Mouse (Mus musculus): Measurements from ENCODE around the gene Cdkn2c. TPM values are rescaled to one million over a fixed set of nuclear protein-coding genes. Genes with fewer than 3 reads are reported as not detected.
"Not testable (repeated sequence)": the region's sequence is repeated elsewhere in the genome, so short reads cannot be mapped to it uniquely, and the experiment has no call there.

Gene Cdkn2c
- total RNA-seq (2021) = 1 to 10 TPM; 3.1 to 5.7 TPM
- long read RNA-seq, experiment 1, transcript Cdkn2c-201 (2 exons, 1,106 nt) = major isoform, 7 of 11 reads
- long read RNA-seq, experiment 1, partial matches to known transcripts = 1 of 11 reads
- long read RNA-seq, experiment 1, other reads (novel, unspliced or antisense) = 0 of 11 reads
- long read RNA-seq, experiment 2, transcript Cdkn2c-202 (3 exons, 2,471 nt) = major isoform, 8 of 10 reads
- long read RNA-seq, experiment 2, partial matches to known transcripts = 0 of 10 reads
- long read RNA-seq, experiment 2, other reads (novel, unspliced or antisense) = 0 of 10 reads

DNA sequence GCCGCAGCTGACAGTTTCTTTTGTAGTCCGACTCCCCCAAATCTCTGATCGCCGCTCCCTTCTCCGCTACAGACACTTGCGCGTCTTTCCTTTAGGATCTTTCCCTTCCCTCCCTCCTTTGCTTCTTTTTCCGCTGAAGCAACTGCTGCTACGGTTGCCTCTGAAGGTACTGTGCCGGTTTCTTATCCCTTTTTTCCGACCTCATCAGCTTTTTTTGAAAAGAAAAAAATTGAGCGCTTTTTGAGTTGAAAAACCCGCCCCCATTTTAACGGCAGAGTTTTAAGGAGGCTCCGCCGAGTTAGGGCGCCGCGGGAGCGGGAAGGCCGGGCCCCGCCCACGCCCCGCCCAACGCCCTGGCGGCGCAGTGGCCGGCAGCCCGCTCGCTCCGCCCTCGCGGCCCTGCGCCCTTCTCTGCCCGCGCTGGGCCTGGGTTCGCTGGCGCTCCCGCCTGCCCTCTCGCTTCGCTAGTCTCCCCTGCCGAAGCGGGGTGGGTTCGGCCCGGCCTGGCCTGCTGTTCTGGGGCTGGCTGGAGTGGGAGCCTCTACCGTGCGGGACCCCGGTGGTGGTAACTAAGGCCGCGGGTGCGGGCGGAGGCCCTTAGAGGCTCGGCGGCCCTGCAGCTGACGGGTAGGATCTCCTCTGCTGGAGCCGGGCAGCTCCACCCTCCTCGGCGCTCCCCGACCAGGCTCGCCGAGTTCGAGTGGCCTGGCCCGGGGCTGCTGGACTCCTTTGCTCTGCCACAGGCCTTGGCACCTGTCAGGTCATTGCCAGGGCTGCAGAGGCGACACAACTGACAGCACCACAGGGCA is at the start of gene Cdkn2c:
TSS of gene Cdkn2c (minus strand) at position 729 of the 809 bp plus-strand sequence.
- DNase-seq (ENCODE audit: low spot score in 2 of 2) = peak; percentile 51 to 62
- intact Hi-C loops (cut with DNase I) = no loop called here

DNA sequence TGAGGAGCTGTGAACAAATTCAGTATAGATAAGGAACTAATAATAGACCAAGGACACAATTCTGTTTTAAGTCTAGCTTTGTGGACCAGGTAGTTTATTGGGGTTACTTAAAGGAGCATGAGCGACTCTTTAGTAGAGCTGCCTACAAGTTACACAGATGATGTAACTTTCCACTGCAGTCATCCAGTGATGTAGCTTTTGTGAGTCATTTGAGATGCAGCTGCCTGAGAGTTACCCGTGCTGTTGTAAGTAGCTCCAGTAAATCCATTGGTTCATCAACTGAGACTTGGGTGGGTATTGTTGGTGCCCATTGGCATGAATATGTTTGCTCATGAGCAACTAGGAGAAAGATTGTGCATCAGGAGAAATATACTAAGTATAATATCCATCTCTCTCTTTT is 38.4 kb upstream of the Cdkn2c start:
- DNase-seq (ENCODE audit: low spot score in 2 of 2) = no peak
- intact Hi-C loops (cut with DNase I) = loop anchor here (10.0 kb wide), 2 partner anchors 131 to 201 kb away; no protein-coding TSS in a partner anchor

DNA sequence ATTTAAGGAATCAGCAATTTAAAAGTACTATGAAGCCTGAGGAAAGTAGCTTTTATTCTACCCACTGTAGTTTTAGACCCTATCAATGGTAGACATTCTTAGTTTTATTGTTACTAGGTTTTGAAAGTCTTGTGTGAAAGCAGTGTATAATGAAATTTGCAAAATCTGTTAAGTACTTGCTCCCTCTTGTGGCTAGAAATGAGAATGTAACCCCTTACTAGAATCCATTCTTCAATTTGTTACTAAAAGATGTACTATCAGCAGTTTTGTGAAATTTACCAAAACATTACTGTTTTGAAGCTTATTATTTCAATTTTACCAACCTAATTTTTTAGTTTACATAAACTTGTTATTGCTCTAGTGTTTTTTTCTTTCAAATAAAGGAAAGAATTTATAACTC is 36.6 kb upstream of the Cdkn2c start:
- peak; percentile 31 to 67 for DNase-seq (ENCODE audit: low spot score in 2 of 2)
- intact Hi-C loops (cut with DNase I) = loop anchor here (10.0 kb wide), 2 partner anchors 129 to 199 kb away; no protein-coding TSS in a partner anchor

DNA sequence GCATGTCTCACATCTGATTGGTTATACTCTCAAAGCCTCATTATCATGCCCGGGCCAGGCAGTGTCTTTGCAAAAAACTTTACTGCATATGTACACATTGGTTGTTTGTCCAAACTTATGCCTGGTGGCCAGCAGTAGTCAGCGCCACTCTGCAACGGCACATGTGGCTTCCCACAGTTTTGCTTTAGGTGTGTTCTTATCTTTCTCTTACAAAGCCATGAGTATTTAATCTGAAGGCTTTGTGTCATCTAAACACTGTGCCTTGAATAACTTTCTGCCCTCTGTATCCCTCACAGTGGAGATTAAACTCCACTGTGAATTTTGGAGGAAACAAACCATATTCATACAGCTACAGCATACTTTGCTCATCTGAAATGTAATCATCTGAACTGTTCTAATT is 33.7 kb upstream of the Cdkn2c start:
- intact Hi-C loops (cut with DNase I) = loop anchor here (10.0 kb wide), 2 partner anchors 126 to 196 kb away; no protein-coding TSS in a partner anchor
- DNase-seq (ENCODE audit: low spot score in 2 of 2) = not testable (repeated sequence)

DNA sequence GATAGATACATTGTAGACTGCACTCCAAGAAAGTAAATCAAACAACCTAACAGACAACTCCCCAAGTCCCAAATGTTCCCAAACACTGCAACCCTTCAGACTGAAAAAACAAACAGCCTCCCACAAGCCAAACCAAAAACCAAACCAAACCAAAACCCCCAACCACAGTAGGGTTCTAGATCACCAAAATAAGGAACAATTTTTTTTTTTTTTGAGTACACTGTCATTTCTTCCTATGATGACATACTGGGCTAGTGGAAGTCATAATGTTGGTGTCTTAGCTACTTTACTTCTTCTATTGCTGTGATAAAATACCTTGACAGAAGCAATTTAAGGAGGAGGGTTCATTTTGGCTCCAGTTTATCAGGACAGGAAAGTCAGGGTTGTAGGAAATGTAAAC is 25.7 kb upstream of the Cdkn2c start:
- DNase-seq (ENCODE audit: low spot score in 2 of 2) = no peak
- intact Hi-C loops (cut with DNase I) = no loop called here

DNA sequence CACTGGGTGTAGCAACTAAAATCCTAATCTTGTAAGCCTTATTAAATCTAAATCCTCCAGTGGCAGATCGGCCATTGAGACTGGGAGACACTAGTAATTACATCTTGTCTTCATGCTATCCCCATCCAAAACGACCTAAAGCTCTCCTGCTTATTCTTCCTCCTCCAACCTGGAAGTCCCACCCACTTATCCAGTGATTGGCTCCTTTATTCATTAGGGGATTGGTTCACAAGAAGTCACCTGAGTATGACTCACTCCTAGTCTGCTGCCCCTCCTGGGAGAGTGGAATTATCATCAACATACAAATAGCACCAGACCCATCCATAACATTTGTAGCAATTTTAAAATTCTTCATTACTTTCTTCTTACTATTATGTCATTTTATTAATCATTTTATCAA is 16.6 kb upstream of the Cdkn2c start:
- DNase-seq (ENCODE audit: low spot score in 2 of 2) = no peak
- intact Hi-C loops (cut with DNase I) = no loop called here

DNA sequence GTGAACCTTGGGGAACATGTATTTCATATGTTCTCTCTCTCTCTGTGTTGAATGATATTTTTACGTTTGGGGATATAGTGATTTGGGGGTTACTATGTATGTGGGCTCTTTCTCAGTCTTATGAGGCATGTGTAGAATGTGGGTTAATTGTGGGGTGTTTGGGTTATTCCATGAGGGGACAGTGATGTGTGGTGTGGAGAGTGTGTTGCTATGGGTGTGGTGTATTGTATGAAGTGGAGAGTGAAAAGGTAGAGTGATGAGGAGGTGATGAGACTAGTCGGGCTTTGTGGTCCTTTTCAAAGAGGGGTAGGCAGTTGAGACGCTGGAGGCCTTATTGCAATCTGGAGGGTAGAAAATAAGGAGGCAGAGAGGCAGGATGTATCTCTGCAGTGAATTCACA is 10.2 kb upstream of the Cdkn2c start:
- DNase-seq (ENCODE audit: low spot score in 2 of 2) = no peak
- intact Hi-C loops (cut with DNase I) = no loop called here

DNA sequence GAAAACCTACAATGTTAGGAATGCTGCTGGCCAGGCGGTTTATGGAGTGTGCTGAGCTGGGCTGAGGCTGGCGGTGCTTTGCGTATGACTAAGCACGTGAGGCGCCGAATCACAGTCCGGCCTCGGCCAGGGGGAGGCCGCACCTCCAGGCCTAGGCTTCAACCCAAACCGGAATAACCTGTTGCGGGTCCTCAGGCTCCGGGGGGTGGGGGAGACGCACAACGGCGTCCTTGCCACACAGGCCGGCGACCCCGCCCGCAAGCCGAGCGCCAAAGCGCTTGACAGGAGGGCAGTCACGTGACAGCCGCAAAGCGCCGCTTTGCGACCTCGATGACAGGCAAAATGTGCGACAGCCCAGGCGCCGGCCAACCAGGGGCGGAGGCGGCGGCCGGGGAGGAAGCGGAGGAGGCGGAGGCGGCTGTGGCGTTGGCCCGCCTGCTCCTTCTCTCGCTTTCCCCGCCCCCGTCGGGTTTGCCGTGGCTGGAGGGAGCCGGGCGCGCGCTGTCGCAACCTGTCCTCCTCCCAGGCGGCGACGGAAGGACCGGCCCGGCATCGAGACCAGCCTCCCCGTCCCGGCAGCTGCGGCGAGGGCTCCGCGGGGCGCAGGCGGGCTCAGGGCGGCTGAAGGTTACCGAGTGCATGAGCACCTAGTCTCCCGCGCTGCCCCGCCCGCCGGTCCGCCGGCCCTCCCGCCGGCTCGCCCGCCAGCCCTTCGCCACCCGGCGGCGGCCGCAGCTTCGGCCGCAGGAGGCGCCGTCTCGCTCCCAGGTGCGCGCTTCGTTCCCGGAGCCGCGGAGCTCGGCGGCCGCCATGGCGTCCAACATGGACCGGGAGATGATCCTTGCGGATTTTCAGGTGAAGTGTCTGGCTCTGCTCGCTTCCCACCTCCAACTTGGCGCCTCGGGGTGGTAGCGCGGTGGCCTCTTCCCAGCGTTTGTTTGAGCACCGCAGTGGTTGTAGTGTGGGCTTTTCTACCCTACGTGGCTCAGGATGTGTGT is 9.5 kb upstream of the Cdkn2c start, which contains the start of gene Faf1:
TSS of gene Faf1 (plus strand) at position 371 of the 998 bp plus-strand sequence.
- DNase-seq (ENCODE audit: low spot score in 2 of 2) = peak; percentile 97
- intact Hi-C loops (cut with DNase I) = no loop called here

DNA sequence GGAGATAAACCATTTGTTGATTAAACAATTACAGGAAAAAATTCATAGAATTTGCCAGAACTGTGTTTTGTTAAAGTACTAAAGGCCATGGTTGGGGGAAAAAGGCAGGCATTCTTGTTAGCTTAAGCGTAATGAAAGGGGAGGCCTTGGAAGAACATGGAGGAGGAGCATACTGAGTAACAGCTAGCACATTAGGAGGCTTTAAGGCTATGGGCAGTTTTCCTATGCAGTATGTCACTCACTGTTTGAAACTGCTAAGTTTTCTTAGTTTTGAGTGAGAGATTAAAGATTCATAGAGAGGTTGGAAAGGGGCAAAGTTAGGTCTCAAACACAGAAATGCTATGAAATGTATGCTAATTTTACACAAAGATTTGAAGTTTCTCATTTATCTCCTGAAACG is 7.1 kb upstream of the Cdkn2c start:
- intact Hi-C loops (cut with DNase I) = no loop called here
- no peak for DNase-seq (ENCODE audit: low spot score in 2 of 2)

DNA sequence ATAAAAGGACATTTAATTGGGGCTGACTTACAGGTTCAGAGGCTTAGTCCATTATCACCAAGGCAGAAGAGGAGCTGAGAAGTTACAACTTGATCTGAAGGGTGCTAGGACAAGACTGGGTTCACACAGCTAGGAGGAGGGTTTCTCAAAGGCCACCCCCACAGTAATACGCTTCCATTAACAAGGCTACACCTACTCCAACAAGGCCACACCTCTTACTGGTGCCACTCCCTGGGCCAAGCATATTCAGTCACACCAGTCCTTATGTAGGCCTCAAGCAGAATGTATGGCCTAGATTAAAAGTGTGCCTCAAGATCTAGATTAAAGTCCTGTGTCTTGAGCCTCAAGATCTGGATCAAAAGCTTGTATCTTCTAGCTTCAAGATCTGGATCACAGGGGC is 5.0 kb upstream of the Cdkn2c start:
- intact Hi-C loops (cut with DNase I) = no loop called here
- DNase-seq (ENCODE audit: low spot score in 2 of 2) = no peak

DNA sequence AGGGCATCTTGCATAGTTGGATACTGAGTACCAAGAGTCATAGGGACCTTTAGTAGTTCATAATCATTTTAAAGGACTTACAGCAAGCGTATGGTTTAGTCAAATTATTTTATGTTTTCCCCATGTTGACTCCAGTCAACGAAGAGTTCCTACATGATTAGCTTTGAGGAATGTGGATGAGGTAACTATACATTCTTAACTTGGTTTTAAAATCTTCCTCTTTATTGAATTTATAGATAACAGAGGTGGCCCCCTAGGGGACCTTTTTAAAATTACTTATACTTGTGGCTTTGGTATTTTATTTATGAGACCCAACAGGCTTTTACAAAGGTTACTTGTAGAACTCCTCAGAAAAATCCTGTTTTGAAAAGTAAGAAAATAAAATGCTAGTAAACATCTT is 3.2 kb upstream of the Cdkn2c start:
- no peak for DNase-seq (ENCODE audit: low spot score in 2 of 2)
- intact Hi-C loops (cut with DNase I) = no loop called here

DNA sequence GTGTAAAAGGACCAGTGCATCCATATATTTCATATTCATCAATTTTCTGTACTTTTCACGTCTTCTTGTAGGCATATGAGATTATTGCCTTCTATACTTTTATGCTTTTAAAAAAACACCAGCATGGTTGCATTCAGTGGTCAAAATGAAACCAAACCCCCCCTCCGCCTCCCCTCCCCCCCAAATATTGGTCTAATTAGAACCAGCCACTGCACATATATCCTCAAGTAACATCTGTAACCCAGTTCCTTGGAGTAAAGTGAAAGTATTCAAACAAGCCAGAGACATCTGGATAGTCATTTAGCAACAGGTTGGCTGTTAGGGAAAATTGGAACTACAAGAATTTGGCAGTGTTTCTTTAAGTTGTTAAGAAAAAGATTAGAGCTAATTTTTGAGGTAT is 529 bp upstream of the Cdkn2c start:
- intact Hi-C loops (cut with DNase I) = no loop called here
- DNase-seq (ENCODE audit: low spot score in 2 of 2) = no peak

DNA sequence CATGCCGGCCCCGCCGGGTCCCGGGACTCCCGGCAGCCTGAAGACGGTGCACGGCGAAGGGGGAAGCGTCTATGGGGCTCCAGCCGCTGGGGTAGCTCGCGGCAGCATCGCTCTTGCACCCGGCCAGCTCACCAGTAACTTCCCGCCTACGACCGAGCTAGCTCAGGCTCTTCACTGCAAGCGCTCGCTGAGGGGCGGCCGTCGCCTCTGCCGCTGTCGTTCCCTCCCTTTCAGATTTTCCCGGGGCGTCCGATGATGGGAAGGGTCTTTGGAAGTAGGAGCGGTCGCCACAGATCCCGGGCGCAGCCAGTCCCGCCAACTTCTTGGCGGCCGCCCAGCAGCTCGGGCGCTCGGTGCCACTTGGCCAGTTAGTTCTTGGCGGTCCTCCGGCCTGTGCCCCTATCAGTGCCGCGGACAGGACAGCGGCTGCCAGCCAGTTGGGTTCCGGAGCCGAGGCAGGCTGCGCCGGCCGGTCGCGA is 968 bp downstream of the Cdkn2c start:
- DNase-seq (ENCODE audit: low spot score in 2 of 2) = peak in 1 of 2 experiments; percentile 46
- intact Hi-C loops (cut with DNase I) = no loop called here

DNA sequence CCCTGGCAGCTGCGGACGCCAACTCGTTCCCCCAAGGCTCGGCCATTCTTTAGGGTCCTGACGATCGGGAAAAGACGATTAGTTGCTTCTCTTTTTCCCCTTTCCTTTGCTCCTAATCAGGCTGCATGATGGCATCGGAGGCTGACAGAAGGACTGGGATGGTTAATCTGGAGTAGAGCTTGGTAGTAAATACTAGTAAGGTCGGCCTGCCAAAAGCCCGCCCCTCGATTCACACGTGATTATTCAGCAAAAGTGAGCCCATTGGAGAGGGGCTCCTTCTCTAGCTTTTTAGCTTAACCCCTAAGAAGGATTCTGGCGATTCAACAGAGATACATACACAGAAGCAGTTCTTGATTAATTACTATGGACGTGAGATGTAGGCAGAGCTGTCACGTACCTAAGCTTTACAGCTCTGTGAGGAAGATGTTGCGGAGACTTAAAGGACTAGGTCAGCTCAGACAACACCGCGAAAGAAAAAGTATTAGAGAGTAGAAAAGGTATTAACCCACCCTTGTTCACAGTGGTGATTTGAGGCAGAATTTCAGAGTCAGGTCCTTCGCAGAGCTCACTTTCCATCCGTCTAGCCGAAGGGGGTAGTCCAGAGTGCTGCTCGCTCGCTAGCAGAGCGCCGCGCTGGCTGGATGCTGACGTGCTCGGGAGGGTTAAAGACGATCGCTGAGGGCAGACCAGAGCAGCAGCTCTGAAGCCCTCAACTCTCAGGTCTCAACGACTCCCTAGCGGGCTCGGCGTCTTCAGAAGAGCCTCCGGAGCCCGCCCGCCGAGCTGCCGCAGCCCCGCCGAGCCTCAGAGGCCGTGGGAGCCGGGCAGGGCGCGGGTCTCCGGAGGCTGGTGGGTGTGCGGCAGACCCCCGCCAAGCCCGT is 1.6 kb downstream of the Cdkn2c start:
- intact Hi-C loops (cut with DNase I) = no loop called here
- DNase-seq (ENCODE audit: low spot score in 2 of 2) = peak; percentile 37 to 55

DNA sequence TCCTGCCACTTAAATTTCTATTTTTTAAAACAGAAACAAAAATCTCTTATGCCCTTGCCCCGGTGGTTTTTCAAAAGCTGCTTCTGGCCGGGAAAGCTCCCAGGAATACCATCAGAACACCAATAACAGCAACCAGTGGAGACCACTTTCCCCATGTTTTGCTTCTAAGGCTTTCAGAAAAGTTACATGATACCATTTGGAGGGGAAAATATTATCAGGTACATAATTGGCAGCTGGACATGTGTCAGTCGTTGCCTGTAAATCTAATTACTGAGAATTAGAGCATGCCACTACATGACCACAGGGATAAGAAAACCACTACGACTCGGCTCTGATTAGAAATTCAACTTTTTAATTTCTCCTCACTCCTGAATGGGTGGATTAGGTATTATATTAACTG is 2.9 kb downstream of the Cdkn2c start:
- DNase-seq (ENCODE audit: low spot score in 2 of 2) = no peak
- intact Hi-C loops (cut with DNase I) = no loop called here

DNA sequence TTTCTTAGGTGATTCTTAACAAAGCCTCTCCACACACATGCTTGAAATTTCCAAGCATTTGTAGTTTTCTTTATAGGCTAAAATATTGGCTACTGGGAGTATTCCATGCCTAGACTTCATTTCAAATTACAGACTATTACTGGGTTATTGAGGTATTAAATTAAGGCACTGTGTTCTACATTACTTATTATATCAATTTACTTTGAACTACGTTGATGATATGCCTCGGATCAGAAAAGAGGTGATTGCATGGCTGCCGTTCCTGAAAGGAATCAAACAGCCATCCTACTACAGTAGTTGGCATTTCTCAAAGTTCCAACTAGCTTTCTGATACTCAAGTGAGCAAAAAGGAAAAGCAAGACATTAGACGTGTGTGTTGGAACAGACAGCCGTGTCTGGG is 4.7 kb downstream of the Cdkn2c start:
- DNase-seq (ENCODE audit: low spot score in 2 of 2) = no peak
- intact Hi-C loops (cut with DNase I) = no loop called here

DNA sequence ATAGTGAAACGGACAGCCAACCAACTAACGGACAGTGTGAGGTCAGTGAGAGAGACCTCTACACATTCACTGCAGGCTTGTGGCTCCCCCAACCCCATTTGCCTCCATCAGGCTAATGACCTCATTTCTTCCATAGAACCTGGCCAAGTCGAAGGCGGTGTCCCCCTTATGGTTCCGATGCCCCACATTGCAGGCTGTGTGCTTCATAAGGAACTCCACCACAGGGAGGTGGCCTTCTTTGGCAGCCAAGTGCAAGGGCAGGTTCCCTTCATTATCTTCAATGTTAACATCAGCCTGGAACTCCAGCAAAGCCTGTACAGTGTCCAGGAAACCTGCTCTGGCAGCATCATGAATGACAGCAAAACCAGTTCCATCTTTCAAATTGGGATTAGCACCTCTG is 5.8 kb downstream of the Cdkn2c start:
- intact Hi-C loops (cut with DNase I) = no loop called here
- DNase-seq (ENCODE audit: low spot score in 2 of 2) = no peak

DNA sequence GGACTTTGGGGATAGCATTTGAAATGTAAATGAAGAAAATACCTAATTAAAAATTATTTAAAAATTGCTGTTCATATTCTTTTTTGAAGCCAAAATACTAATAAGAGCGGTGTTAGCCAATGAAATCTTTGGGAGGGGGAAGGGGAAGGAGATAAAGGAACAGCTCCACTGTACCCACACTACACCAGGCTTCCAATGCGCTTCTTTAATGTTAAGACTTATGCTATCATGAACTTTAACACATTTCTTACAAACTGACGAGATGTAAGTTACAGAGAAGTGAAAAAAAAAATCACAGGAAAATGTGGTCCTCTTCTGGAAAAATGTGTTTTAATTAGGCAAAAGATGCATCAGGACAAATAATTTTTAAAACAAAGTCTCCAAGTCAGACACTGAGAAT is 6.4 kb downstream of the Cdkn2c start:
- intact Hi-C loops (cut with DNase I) = no loop called here
- no peak for DNase-seq (ENCODE audit: low spot score in 2 of 2)

Measured in left cerebral cortex, postnatal 14 days (tissue).